Mouse (Mus musculus) bone marrow macrophage, adult 2 months (primary cell): ENCODE measurements around the gene Pxk. TPM values are rescaled to one million over a fixed set of nuclear protein-coding genes. Genes with fewer than 3 reads are reported as not detected.
A peak's percentile ranks its signal among the peaks of the same experiment; 100 is the strongest.

ENCODE experiments used
- H3K27ac ChIP-seq: 2 replicates; pipeline ENCODE4 v1.5.1; 2012; ENCODE audit warnings: low read depth, low read length; ENCODE audit not compliant: insufficient read depth
- H3K4me1 ChIP-seq: 2 replicates; pipeline ENCODE4 v1.6.1; 2012; ENCODE audit warnings: low read length; ENCODE audit not compliant: control insufficient read depth, insufficient read depth
- H3K4me3 ChIP-seq: 2 replicates; pipeline ENCODE4 v1.5.1; 2012; ENCODE audit warnings: mild to moderate bottlenecking, low read length, moderate library complexity; ENCODE audit not compliant: insufficient read depth
- CTCF ChIP-seq: IDR thresholded peaks from 2 replicates; pipeline ENCODE4 v1.5.1; 2012; ENCODE audit warnings: low read depth, mild to moderate bottlenecking, low read length, moderate library complexity
- POLR2A ChIP-seq: IDR thresholded peaks from 2 replicates; pipeline ENCODE4 v1.6.1; 2012; ENCODE audit warnings: mild to moderate bottlenecking, low read depth, low read length, borderline replicate concordance
- polyA plus RNA-seq: library from polyadenylated mRNA; stranded (reverse); fragments of >200 nt; gene quantifications from 2 replicates; pipeline ENCODE4 v1.2.4, GENCODE M21; 2012; ENCODE audit not compliant: missing spikeins, insufficient read depth, insufficient read length

The Pxk gene
- polyA plus RNA-seq, 1 experiment = 45.3 TPM

GRCm38 (mm10) chr14:8099561-8100021 is 1.6 kb downstream of the Pxk start:
- peaks cover 36% of the 10 kb centered on the region for H3K4me1 ChIP-seq
- TF ChIP-seq CTCF (no peak), POLR2A (no peak)

GRCm38 (mm10) chr14:8101886-8102285 is 3.9 kb downstream of the Pxk start:
- Histone ChIP-seq H3K27ac (no peak overlapping the region), H3K4me1 (peaks cover 23% of the 10 kb centered on the region), H3K4me3 (no peak overlapping the region)
- no peak for TF ChIP-seq CTCF
- no peak for TF ChIP-seq POLR2A

More at GRCm38 (mm10) chr14:8099561-8100021, 1.6 kb downstream of the Pxk start:
- Histone ChIP-seq H3K27ac (peak overlapping the region; percentile 52), H3K4me3 (peak overlapping the region; percentile 55)

GRCm38 (mm10) chr14:8102676-8103075 is 4.7 kb downstream of the Pxk start:
- Histone ChIP-seq H3K4me3 (no peak overlapping the region), H3K27ac (no peak overlapping the region), H3K4me1 (peaks cover 21% of the 10 kb centered on the region)
- TF ChIP-seq POLR2A (no peak), CTCF (no peak)

GRCm38 (mm10) chr14:8108047-8108446 is 10.0 kb downstream of the Pxk start:
- Histone ChIP-seq H3K27ac (no peak overlapping the region), H3K4me1 (peaks cover 27% of the 10 kb centered on the region), H3K4me3 (no peak overlapping the region)
- no peak for TF ChIP-seq CTCF
- TF ChIP-seq POLR2A = no peak

GRCm38 (mm10) chr14:8108976-8109375 is 11.0 kb downstream of the Pxk start:
- H3K27ac ChIP-seq = peak overlapping the region; percentile 66
- TF ChIP-seq POLR2A (no peak), CTCF (no peak)
- no peak overlapping the region for H3K4me3 ChIP-seq
- H3K4me1 ChIP-seq = peaks cover 28% of the 10 kb centered on the region

- no peak overlapping the region for H3K4me3 ChIP-seq
- no peak for TF ChIP-seq CTCF
- TF ChIP-seq POLR2A = no peak
- no peak overlapping the region for H3K27ac ChIP-seq
- H3K4me1 ChIP-seq = peaks cover 46% of the 10 kb centered on the region
Measured at GRCm38 (mm10) chr14:8111545-8111944, 13.5 kb downstream of the Pxk start.

- Histone ChIP-seq H3K27ac (no peak overlapping the region), H3K4me1 (peaks cover 46% of the 10 kb centered on the region), H3K4me3 (no peak overlapping the region)
- no peak for TF ChIP-seq POLR2A
- no peak for TF ChIP-seq CTCF
Measured at GRCm38 (mm10) chr14:8112036-8112435, 14.0 kb downstream of the Pxk start.

GRCm38 (mm10) chr14:8113616-8114015 is 15.6 kb downstream of the Pxk start:
- no peak overlapping the region for H3K4me3 ChIP-seq
- TF ChIP-seq CTCF = no peak
- no peak for TF ChIP-seq POLR2A
- H3K27ac ChIP-seq = no peak overlapping the region
- peaks cover 38% of the 10 kb centered on the region for H3K4me1 ChIP-seq

GRCm38 (mm10) chr14:8114306-8114705 is 16.3 kb downstream of the Pxk start:
- Histone ChIP-seq H3K27ac (no peak overlapping the region), H3K4me1 (peaks cover 32% of the 10 kb centered on the region), H3K4me3 (no peak overlapping the region)
- TF ChIP-seq CTCF (no peak), POLR2A (no peak)

GRCm38 (mm10) chr14:8114756-8115155 is 16.7 kb downstream of the Pxk start:
- H3K27ac ChIP-seq = no peak overlapping the region

GRCm38 (mm10) chr14:8115772-8116171 is 17.8 kb downstream of the Pxk start:
- Histone ChIP-seq H3K4me3 (no peak overlapping the region), H3K27ac (peak overlapping the region; percentile 43), H3K4me1 (peaks cover 29% of the 10 kb centered on the region)
- TF ChIP-seq CTCF (no peak), POLR2A (no peak)

More at GRCm38 (mm10) chr14:8114756-8115155, 16.7 kb downstream of the Pxk start:
- TF ChIP-seq CTCF (no peak), POLR2A (no peak)
- H3K4me1 ChIP-seq = peaks cover 28% of the 10 kb centered on the region
- no peak overlapping the region for H3K4me3 ChIP-seq
